Mouse (Mus musculus): ENCODE results near the gene Dnttip1. TPM values are rescaled to one million over a fixed set of nuclear protein-coding genes. Genes with fewer than 3 reads are reported as not detected.

Dnttip1 gene
- total and polyA plus RNA-seq, 3 experiments: 14.0 to 29.7 (median 17.6) TPM

DNA sequence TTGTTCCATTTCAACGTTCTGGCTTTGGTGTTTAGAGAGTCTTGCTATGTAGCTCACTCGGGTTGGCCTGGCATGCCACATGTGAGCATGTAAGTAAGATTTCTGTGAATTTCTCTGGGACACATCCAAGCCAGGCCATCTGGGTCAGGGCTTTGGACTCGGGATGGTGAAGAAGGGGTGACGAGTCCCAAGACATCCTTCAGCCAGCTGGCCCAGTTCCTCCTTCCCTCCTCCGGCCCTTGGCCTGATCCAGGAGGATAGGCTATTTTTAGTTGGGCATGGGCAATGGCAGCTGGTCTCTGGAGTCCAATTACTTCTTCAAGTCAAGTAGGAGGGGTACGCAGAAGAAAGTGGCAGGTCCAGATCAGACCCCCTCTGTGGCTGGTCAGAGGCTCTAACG is 33.0 kb downstream of the Dnttip1 start:
- Histone ChIP-seq H3K9me3 (replicated peaks; ENCODE audit: low read length) (no peaks in the 10 kb centered on the region), H3K36me3 (replicated peaks in 1 of 2; ENCODE audit: control insufficient read depth in 1 of 2, insufficient read depth in 1 of 2, low read length in 1 of 2) (peaks cover 0 to 2% of the 10 kb centered on the region in 2 experiments), H3K27ac (ENCODE audit: insufficient read depth, low read depth) (no peak overlapping the region), H3K9ac (ENCODE audit: insufficient read depth, low read depth) (no peak overlapping the region), H3K79me2 (replicated peaks; ENCODE audit: control insufficient read depth, extremely low read depth, insufficient read depth, poor library complexity, severe bottlenecking) (no peaks in the 10 kb centered on the region), H3K4me3 (replicated peaks in 1 of 3; ENCODE audit: low read depth in 2 of 3, low read length in 2 of 3, poor library complexity in 1 of 3) (no peak overlapping the region), H3K27me3 (replicated peaks) (peaks cover 63% of the 10 kb centered on the region), H3K4me2 (ENCODE audit: insufficient read depth, low read depth, poor library complexity, severe bottlenecking) (no peak overlapping the region), H3K4me1 (ENCODE audit: control insufficient read depth in 1 of 2, insufficient read depth in 2 of 2) (no peaks in the 10 kb centered on the region; a peak in 1 of 4 replicates)
- in situ Hi-C loops (cut with MboI; ENCODE audit: low pct_ligation_motif_present, low pct_unique_long_range_greater_than_20kb, low sequenced_read_pairs): no loop called here
- TF ChIP-seq TCF12 (IDR thresholded peaks at IDR 0.05; ENCODE audit: low read depth, low read length): no peak
- TF ChIP-seq MEF2A (IDR thresholded peaks at IDR 0.05; ENCODE audit: borderline replicate concordance, low read depth, low read length): no peak
- TF ChIP-seq USF1 (IDR thresholded peaks at IDR 0.05; ENCODE audit: low read depth, low read length): no peak
- no peak for TF ChIP-seq JUN (IDR thresholded peaks at IDR 0.05; ENCODE audit: insufficient read depth, low read depth, low read length)
- TF ChIP-seq USF2 (conservative IDR thresholded peaks at IDR 0.05; ENCODE audit: low read depth, low read length): no peak
- no peak for TF ChIP-seq SIN3A (IDR thresholded peaks at IDR 0.05; ENCODE audit: low read length)
- TF ChIP-seq KAT2A (IDR thresholded peaks at IDR 0.05; ENCODE audit: insufficient replicate concordance, low read length): no peak
- no peak for TF ChIP-seq ZKSCAN1 (IDR thresholded peaks at IDR 0.05; ENCODE audit: borderline replicate concordance, low read depth, low read length)
- TF ChIP-seq NRF1 (IDR thresholded peaks at IDR 0.05; ENCODE audit: low read depth, low read length): no peak
- TF ChIP-seq MAZ (IDR thresholded peaks at IDR 0.05; ENCODE audit: low read depth, low read length): no peak
- TF ChIP-seq MXI1 (IDR thresholded peaks at IDR 0.05; ENCODE audit: low read depth, low read length): no peak
- TF ChIP-seq RCOR1 (conservative IDR thresholded peaks at IDR 0.05; ENCODE audit: low read depth, low read length): no peak
- TF ChIP-seq ZC3H11A (IDR thresholded peaks at IDR 0.05; ENCODE audit: low read depth, low read length): no peak
- TF ChIP-seq ZNF384 (IDR thresholded peaks at IDR 0.05; ENCODE audit: low read depth, low read length): no peak
- no peak for TF ChIP-seq MYC (IDR thresholded peaks at IDR 0.05; ENCODE audit: low read depth, low read length)
- no peak for TF ChIP-seq CTCF (conservative IDR thresholded peaks at IDR 0.05 in 1 of 2, IDR thresholded peaks at IDR 0.05 in 1 of 2; ENCODE audit: low read depth in 2 of 2, low read length in 2 of 2)
- TF ChIP-seq RAD21 (IDR thresholded peaks at IDR 0.05; ENCODE audit: low read depth, low read length): no peak
- no peak for TF ChIP-seq ELF1 (IDR thresholded peaks at IDR 0.05; ENCODE audit: low read depth, low read length)
- no peak for TF ChIP-seq UBTF (IDR thresholded peaks at IDR 0.05; ENCODE audit: low read depth, low read length)
- no peak for TF ChIP-seq CHD1 (IDR thresholded peaks at IDR 0.05; ENCODE audit: low read depth, low read length)
- dilution Hi-C loops (cut with MboI; ENCODE audit: extremely low pct_ligation_motif_present, extremely low pct_unique_long_range_greater_than_20kb, low sequenced_read_pairs): no loop called here
- no peak for DNase-seq (ENCODE audit: extremely low read depth)

DNA sequence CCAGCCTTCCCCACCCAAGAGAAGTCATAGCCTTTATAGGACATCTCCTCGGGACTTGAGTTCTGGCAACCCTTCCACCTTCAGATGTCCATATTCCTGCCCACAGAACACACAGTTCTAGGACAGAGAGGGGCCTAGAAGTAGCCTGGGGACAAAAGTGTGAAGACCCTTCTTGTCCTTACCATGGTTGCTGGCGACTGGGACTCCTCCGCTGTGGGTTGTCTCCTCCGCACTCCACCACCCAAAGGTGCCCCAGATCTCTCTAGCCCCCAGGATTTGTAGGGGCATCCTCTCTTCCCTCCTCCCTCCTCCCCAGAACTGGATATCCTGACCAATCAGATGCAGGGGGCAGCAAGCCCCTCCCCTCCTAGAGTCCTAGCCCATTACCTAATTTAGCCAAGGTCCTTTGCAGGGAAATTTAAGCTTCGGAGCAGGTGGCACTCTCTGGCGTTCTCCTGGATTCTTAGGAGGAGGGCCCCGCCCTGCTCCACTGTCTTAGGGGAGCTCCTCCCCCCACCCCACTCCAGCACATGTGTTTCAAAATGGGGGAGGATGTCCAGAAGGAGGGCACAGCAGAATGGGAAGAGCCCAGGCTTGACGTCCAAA is 33.8 kb downstream of the Dnttip1 start, which contains the start of gene Tnnc2:
Gene Tnnc2, minus strand, starts transcription at position 487 of the 606 bp plus-strand sequence.
- Histone ChIP-seq H3K9ac (ENCODE audit: insufficient read depth, low read depth) (no peak within 1 kb of the TSS), H3K4me1 (ENCODE audit: control insufficient read depth in 1 of 2, insufficient read depth in 2 of 2) (peaks cover 0 to under 1% of the 10 kb centered on the region in 2 experiments; a peak in 2 of 4 replicates), H3K36me3 (replicated peaks in 1 of 2; ENCODE audit: control insufficient read depth in 1 of 2, insufficient read depth in 1 of 2, low read length in 1 of 2) (no peaks in the 10 kb centered on the region), H3K4me2 (ENCODE audit: insufficient read depth, low read depth, poor library complexity, severe bottlenecking) (no peak within 1 kb of the TSS), H3K9me3 (replicated peaks; ENCODE audit: low read length) (no peaks in the 10 kb centered on the region), H3K79me2 (replicated peaks; ENCODE audit: control insufficient read depth, extremely low read depth, insufficient read depth, poor library complexity, severe bottlenecking) (no peaks in the 10 kb centered on the region), H3K27ac (ENCODE audit: insufficient read depth, low read depth) (no peak within 1 kb of the TSS), H3K4me3 (replicated peaks in 1 of 3; ENCODE audit: low read depth in 2 of 3, low read length in 2 of 3, poor library complexity in 1 of 3) (no peak within 1 kb of the TSS), H3K27me3 (replicated peaks) (peaks cover 66% of the 10 kb centered on the region)
- in situ Hi-C loops (cut with MboI; ENCODE audit: low pct_ligation_motif_present, low pct_unique_long_range_greater_than_20kb, low sequenced_read_pairs): no loop called here
- no peak for DNase-seq (ENCODE audit: extremely low read depth)
- no peak for TF ChIP-seq MEF2A (IDR thresholded peaks at IDR 0.05; ENCODE audit: borderline replicate concordance, low read depth, low read length)
- no peak for TF ChIP-seq POLR2A (IDR thresholded peaks at IDR 0.05; ENCODE audit: low read depth, low read length)
- TF ChIP-seq IRF4 (IDR thresholded peaks at IDR 0.05; ENCODE audit: low read depth, low read length): no peak
- no peak for TF ChIP-seq UBTF (IDR thresholded peaks at IDR 0.05; ENCODE audit: low read depth, low read length)
- no peak for TF ChIP-seq JUND (conservative IDR thresholded peaks at IDR 0.05; ENCODE audit: low read depth, low read length)
- no peak for TF ChIP-seq ZMIZ1 (IDR thresholded peaks at IDR 0.05; ENCODE audit: low read depth, low read length)
- TF ChIP-seq HCFC1 (IDR thresholded peaks at IDR 0.05; ENCODE audit: low read depth, low read length): no peak
- no peak for TF ChIP-seq MAX (IDR thresholded peaks at IDR 0.05; ENCODE audit: low read length)
- no peak for TF ChIP-seq ZKSCAN1 (IDR thresholded peaks at IDR 0.05; ENCODE audit: borderline replicate concordance, low read depth, low read length)
- no peak for TF ChIP-seq CHD1 (IDR thresholded peaks at IDR 0.05; ENCODE audit: low read depth, low read length)
- no peak for TF ChIP-seq POLR2AphosphoS2 (IDR thresholded peaks at IDR 0.05; ENCODE audit: low read depth, low read length)
- no peak for TF ChIP-seq GABPA (IDR thresholded peaks at IDR 0.05; ENCODE audit: insufficient replicate concordance, low read depth, low read length)
- no peak for TF ChIP-seq MXI1 (IDR thresholded peaks at IDR 0.05; ENCODE audit: low read depth, low read length)
- no peak for TF ChIP-seq USF1 (IDR thresholded peaks at IDR 0.05; ENCODE audit: low read depth, low read length)
- no peak for TF ChIP-seq EP300 (IDR thresholded peaks at IDR 0.05; ENCODE audit: low read length)
- no peak for TF ChIP-seq ELF1 (IDR thresholded peaks at IDR 0.05; ENCODE audit: low read depth, low read length)
- TF ChIP-seq JUN (IDR thresholded peaks at IDR 0.05; ENCODE audit: insufficient read depth, low read depth, low read length): no peak
- no peak for TF ChIP-seq MAFK (IDR thresholded peaks at IDR 0.05; ENCODE audit: insufficient replicate concordance, low read length)
- TF ChIP-seq ETS1 (conservative IDR thresholded peaks at IDR 0.05; ENCODE audit: low read depth, low read length): no peak
- dilution Hi-C loops (cut with MboI; ENCODE audit: extremely low pct_ligation_motif_present, extremely low pct_unique_long_range_greater_than_20kb, low sequenced_read_pairs): no loop called here
